In the genomic region with DNA sequence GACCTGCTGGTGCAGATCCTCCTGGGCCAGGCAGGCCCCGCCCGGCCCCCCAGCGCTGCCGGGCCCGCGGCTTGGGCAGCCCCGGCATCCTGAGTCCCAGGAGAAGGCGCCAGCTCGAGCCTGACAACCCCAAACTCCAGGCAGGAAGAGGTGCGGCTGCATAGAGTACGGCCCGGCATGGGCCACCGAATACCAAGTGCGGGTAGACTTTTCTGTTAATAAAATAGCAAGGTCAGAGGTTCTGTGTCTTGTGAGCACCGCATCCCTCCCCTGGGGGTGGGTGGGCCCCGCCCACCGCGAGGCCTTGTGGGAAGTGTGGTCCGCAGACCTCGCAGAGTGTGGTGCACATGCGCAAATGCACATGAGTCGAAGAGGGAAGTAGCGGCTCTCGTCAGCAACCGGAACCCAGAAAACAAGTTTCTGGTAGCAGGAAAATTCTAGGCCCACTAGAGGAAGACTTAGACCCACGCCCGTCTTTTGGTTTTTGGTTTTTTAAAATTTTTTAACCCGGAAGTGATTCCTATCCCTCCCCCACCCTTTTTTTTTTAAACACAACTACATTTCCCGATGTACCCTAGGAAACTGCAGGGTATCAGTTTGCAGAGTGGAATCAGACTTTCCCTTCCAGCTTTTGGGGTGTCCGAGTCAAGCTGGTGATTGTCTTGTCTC, we compare ENCODE assay signal across 8 mouse cellular contexts. TPM values are rescaled to one million over a fixed set of nuclear protein-coding genes. Genes with fewer than 3 reads are reported as not detected.
DNase-seq lines count a peak whose midpoint lies in the region; ATAC-seq lines count a peak whose summit lies in the region.

No protein-coding gene starts in this region.

- H3K27ac ChIP-seq in intestine, embryonic 14.5 days (ENCODE audit: low read depth): peak overlapping the region; percentile 85

- no peaks in the 10 kb centered on the region for H3K27me3 ChIP-seq in intestine, embryonic 14.5 days (replicated peaks; ENCODE audit: control insufficient read depth, insufficient read depth, low read length)

- peaks cover 9% of the 10 kb centered on the region for H3K4me1 ChIP-seq in intestine, embryonic 14.5 days (replicated peaks; ENCODE audit: control insufficient read depth, insufficient read depth, low read length)

- no peaks in the 10 kb centered on the region for H3K9me3 ChIP-seq in intestine, embryonic 14.5 days (ENCODE audit: control insufficient read depth, low read length)

- ATAC-seq in intestine, embryonic 14.5 days (replicated peaks; ENCODE audit: low FRiP score, low TSS enrichment, low read depth): peak; percentile 77

- H3K4me3 ChIP-seq in intestine, embryonic 14.5 days (ENCODE audit: low read depth, low read length): peak overlapping the region; percentile 42

- peak overlapping the region; percentile 43 for H3K9ac ChIP-seq in intestine, embryonic 14.5 days (ENCODE audit: low read length)

- peak; percentile 97 to 98 for DNase-seq in adrenal gland, adult (ENCODE audit: inconsistent age in 2 of 2, low spot score in 1 of 2)
- DNase-seq in embryo, embryonic 10.5 days (ENCODE audit: low spot score): peak; percentile 95
- DNase-seq in gastrocnemius, postnatal 25 days: peak; percentile 96
- DNase-seq in intestine, embryonic 14.5 days (ENCODE audit: low spot score): peak; percentile 94
- peak; percentile 91 to 92 for DNase-seq in left cerebral cortex, postnatal 14 days (ENCODE audit: low spot score in 2 of 2)
- peak; percentile 95 for DNase-seq in mesoderm, embryonic 11.5 days (ENCODE audit: low read depth, low spot score)
- DNase-seq in right cerebral cortex, postnatal 36 days (ENCODE audit: low spot score in 2 of 2): peak; percentile 87 to 91
- peak; percentile 96 for DNase-seq in yolk sac, embryonic 10.5 days (ENCODE audit: low spot score)

- intact Hi-C loops in left cerebral cortex, postnatal 14 days (cut with DNase I): no loop called here

- peak overlapping the region; percentile 70 for H3K4me2 ChIP-seq in intestine, embryonic 14.5 days (ENCODE audit: low read length)

- H3K36me3 ChIP-seq in intestine, embryonic 14.5 days (ENCODE audit: control insufficient read depth, insufficient read depth, low read length): peaks cover 20% of the 10 kb centered on the region

- 2% methylated on average over 30 of the region's 30 CpGs for WGBS in intestine, embryonic 14.5 days

RNA-seq across cellular contexts. Expression of gene 1700067K01Rik, which starts 3.4 kb away (rescaled TPM):
- under 1 TPM; 0.33 to 0.35 TPM for total RNA-seq in gastrocnemius, postnatal 25 days (2021)
- polyA plus RNA-seq in intestine, embryonic 14.5 days (2014; fragmentation: Nextera tagmentation; extraction: Ambion mirVana): 0.39 and 0.66 TPM in 2 replicates
- under 1 TPM; 0.40 to 0.57 TPM for total RNA-seq in left cerebral cortex, postnatal 14 days (2021)

RNA-seq across cellular contexts. Expression of gene Samd1, which starts 7.2 kb away (rescaled TPM):
- total RNA-seq in gastrocnemius, postnatal 25 days (2021): 10 to 100 TPM; 15.6 to 16.7 TPM
- polyA plus RNA-seq in intestine, embryonic 14.5 days (2014; fragmentation: Nextera tagmentation; extraction: Ambion mirVana): 15.4 and 17.6 TPM in 2 replicates
- 10 to 100 TPM; 51.3 to 52.0 TPM for total RNA-seq in left cerebral cortex, postnatal 14 days (2021)

RNA-seq across cellular contexts. Expression of gene 2210011C24Rik, which starts 7.3 kb away (rescaled TPM):
- 1 to 10 TPM; 3.3 to 5.9 TPM for total RNA-seq in gastrocnemius, postnatal 25 days (2021)
- polyA plus RNA-seq in intestine, embryonic 14.5 days (2014; fragmentation: Nextera tagmentation; extraction: Ambion mirVana): 1.3 and 1.6 TPM in 2 replicates
- total RNA-seq in left cerebral cortex, postnatal 14 days (2021): 1 to 10 TPM; 1.4 to 2.1 TPM

RNA-seq across cellular contexts. Expression of gene Palm3, which starts 16.6 kb away (rescaled TPM):
- total RNA-seq in gastrocnemius, postnatal 25 days (2021): under 1 TPM; 0.26 to 0.32 TPM
- 5.8 and 7.0 TPM in 2 replicates for polyA plus RNA-seq in intestine, embryonic 14.5 days (2014; fragmentation: Nextera tagmentation; extraction: Ambion mirVana)
- total RNA-seq in left cerebral cortex, postnatal 14 days (2021): 1 to 10 TPM; 3.5 to 3.8 TPM

RNA-seq across cellular contexts. Expression of gene Prkaca, which starts 31.9 kb away (rescaled TPM):
- 100 to 1,000 TPM; 163 to 177 TPM for total RNA-seq in gastrocnemius, postnatal 25 days (2021)
- 97.9 and 105 TPM in 2 replicates for polyA plus RNA-seq in intestine, embryonic 14.5 days (2014; fragmentation: Nextera tagmentation; extraction: Ambion mirVana)
- 100 to 1,000 TPM; 268 to 280 TPM for total RNA-seq in left cerebral cortex, postnatal 14 days (2021)

Comparison
In these comparisons a context has a peak if more than half of its experiments do, and no peak if none do; other contexts are left out.
1. Peak in every context shown above with its lines: DNase-seq, ATAC-seq, H3K4me3 ChIP-seq and H3K27ac ChIP-seq.